Mouse (Mus musculus) hindbrain, embryonic 11.5 days (tissue): ENCODE measurements around the gene Pip4k2c. TPM values are rescaled to one million over a fixed set of nuclear protein-coding genes. Genes with fewer than 3 reads are reported as not detected.
"Not testable (repeated sequence)": the region's sequence is repeated elsewhere in the genome, so short reads cannot be mapped to it uniquely, and the experiment has no call there.

ENCODE experiments used
- ATAC-seq: fragments of 200-750 bp; cut with Nextera tagmentation; 2 replicates; pipeline ENCODE4 v1.8.0; 2017; ENCODE audit warnings: mild to moderate bottlenecking, moderate TSS enrichment, moderate library complexity; ENCODE audit not compliant: low FRiP score
- DNase-seq: peaks from one replicate; pipeline ENCODE4 v3.0.0-alpha.2; 2015; ENCODE audit warnings: low spot score
- H3K27ac ChIP-seq: fragments of 300-500 bp; sonication (generic); 2 replicates; pipeline ENCODE4 v1.5.1; 2014; ENCODE audit warnings: mild to moderate bottlenecking, low read depth, low read length
- H3K27me3 ChIP-seq: fragments of 300-500 bp; sonication (generic); 2 replicates; pipeline ENCODE4 v1.6.1; 2014; ENCODE audit warnings: mild to moderate bottlenecking, low read length, moderate library complexity, mixed read lengths; ENCODE audit not compliant: control insufficient read depth, insufficient read depth
- H3K36me3 ChIP-seq: fragments of 300-500 bp; sonication (generic); 2 replicates; pipeline ENCODE4 v1.6.1; 2014; ENCODE audit warnings: mild to moderate bottlenecking, low read length, moderate library complexity, mixed read lengths; ENCODE audit not compliant: control insufficient read depth, insufficient read depth
- H3K4me1 ChIP-seq: fragments of 300-500 bp; sonication (generic); replicated peaks from 2 replicates; pipeline ENCODE4 v1.6.1; 2014; ENCODE audit warnings: low read length, mixed read lengths; ENCODE audit not compliant: control insufficient read depth, insufficient read depth
- H3K4me2 ChIP-seq: fragments of 300-500 bp; sonication (generic); replicated peaks from 2 replicates; pipeline ENCODE4 v1.6.1; 2014; ENCODE audit warnings: mild to moderate bottlenecking, low read depth, low read length
- H3K4me3 ChIP-seq: fragments of 300-500 bp; sonication (generic); 2 replicates; pipeline ENCODE4 v1.5.1; 2014; ENCODE audit warnings: low read depth, low read length
- H3K9ac ChIP-seq: fragments of 300-500 bp; sonication (generic); 2 replicates; pipeline ENCODE4 v1.6.1; 2014; ENCODE audit warnings: low read depth, low read length
- H3K9me3 ChIP-seq: fragments of 300-500 bp; sonication (generic); 2 replicates; pipeline ENCODE4 v1.6.1; 2016; ENCODE audit warnings: low read length; ENCODE audit not compliant: control insufficient read depth
- WGBS: fragments of 180-500 bp; shearing (Covaris S2); extraction: QIAGEN DNeasy Blood & Tissue Kit; methylation state at CpG from one replicate; pipeline ENCODE4 v1.1.7; 2014; 5-methylcytosine and 5-hydroxymethylcytosine counted together
- polyA plus RNA-seq: library from polyadenylated mRNA; unstranded; fragments of >200 nt; fragmentation: Nextera tagmentation; extraction: Ambion mirVana; gene quantifications from 2 replicates; pipeline ENCODE4 v1.2.1, GENCODE M21; 2014

Gene Pip4k2c
- polyA plus RNA-seq, 1 experiment from 2014 or later: 12.9 TPM

DNA sequence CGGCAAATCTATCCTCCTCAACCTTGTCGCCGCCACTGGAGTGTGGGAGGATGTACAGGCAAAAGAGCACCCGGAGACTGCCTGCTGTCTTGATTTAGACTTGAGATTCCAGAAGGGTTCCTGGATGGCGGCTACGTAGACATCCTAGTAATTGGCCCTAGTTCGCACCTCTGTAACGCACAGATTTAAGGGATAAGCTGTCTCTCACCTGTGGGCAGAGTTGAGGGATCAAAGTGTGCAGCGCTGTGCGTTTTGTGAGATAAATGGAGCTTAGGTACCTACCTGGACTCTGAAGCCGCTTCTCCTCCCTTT, 45.0 kb downstream of the Pip4k2c start:
- peaks cover 6% of the 10 kb centered on the region for H3K4me1 ChIP-seq
- H3K36me3 ChIP-seq: no peaks in the 10 kb centered on the region
- H3K27ac ChIP-seq: peak overlapping the region; percentile 3; the same call in 1 of the 2 replicates
- H3K9me3 ChIP-seq: no peaks in the 10 kb centered on the region
- peaks cover 58% of the 10 kb centered on the region for H3K27me3 ChIP-seq
- WGBS: 2% methylated on average over 11 of the region's 11 CpGs
- peak overlapping the region; percentile 99 for H3K4me2 ChIP-seq
- ATAC-seq (no peak), DNase-seq (no peak)
- H3K9ac ChIP-seq: peak overlapping the region; percentile 80
- H3K4me3 ChIP-seq: peak overlapping the region; percentile 59

DNA sequence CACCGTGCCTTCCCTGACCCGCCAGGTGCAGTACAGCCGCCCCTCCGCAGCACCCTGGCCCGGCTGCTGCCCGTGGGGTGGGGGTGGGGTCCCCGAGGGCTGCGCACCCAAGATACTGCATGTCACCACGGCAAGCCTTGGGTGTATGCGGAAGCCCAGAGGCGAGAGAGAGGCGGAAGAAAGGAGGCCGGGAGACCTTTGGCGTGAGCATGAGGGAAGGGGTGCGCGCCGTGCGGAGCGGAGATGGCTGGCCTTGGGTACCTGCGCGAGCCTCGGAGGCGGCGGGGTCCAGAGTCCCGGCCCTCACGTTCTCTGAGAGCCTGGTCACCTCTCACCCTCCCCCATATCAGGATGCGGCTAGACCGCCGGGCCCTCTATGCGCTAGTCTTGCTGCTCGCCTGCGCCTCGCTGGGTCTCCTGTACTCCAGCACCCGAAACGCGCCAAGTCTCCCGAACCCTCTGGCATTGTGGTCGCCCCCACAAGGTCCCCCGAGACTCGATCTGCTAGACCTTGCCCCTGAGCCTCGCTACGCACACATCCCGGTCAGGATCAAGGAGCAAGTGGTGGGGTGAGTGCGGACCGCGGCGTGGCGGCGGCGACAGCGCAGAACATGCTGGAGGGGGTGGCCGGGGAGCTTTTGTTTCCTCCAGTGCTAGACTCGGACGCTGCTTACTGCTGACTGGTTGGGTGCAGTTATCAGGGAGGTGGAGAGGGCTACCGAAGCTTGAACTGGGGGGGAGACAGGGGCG, 45.6 kb downstream of the Pip4k2c start:
- H3K4me2 ChIP-seq: peak overlapping the region; percentile 99
- H3K9me3 ChIP-seq: no peaks in the 10 kb centered on the region
- H3K27ac ChIP-seq: peak overlapping the region; percentile 53
- peaks cover 6% of the 10 kb centered on the region for H3K4me1 ChIP-seq
- H3K27me3 ChIP-seq: peaks cover 53% of the 10 kb centered on the region
- H3K36me3 ChIP-seq: no peaks in the 10 kb centered on the region
- peak overlapping the region; percentile 59 for H3K4me3 ChIP-seq
- H3K9ac ChIP-seq: peak overlapping the region; percentile 80
- WGBS: under 1% methylated on average over 56 of the region's 56 CpGs
- DNase-seq (peak; percentile 69), ATAC-seq (peak; percentile 65)

DNA sequence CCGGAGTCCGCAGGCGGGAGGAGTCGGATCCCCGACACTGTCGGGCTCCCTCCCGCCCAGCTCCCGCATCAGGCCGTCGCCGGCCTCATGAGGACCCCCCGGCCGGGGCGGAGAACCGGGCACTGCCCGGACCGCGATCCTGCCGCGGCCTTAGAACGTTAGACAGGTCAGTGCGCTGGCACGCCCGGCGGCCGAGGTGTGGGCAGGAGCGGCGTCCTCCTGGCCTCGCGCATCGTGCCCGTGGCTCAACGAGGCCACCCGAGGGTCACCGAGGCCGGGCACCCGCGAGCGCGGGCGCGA, 46.1 kb downstream of the Pip4k2c start:
- Histone ChIP-seq H3K4me1 (peaks cover 4% of the 10 kb centered on the region), H3K4me3 (peak overlapping the region; percentile 59), H3K9me3 (no peaks in the 10 kb centered on the region), H3K4me2 (peak overlapping the region; percentile 99), H3K27me3 (peaks cover 48% of the 10 kb centered on the region), H3K36me3 (no peaks in the 10 kb centered on the region), H3K9ac (peak overlapping the region; percentile 80), H3K27ac (peak overlapping the region; percentile 53; the same call in 1 of the 2 replicates)
- ATAC-seq: peak; percentile 75
- no peak for DNase-seq
- 0% methylated on average over 40 of the region's 42 CpGs for whole genome bisulfite sequencing

DNA sequence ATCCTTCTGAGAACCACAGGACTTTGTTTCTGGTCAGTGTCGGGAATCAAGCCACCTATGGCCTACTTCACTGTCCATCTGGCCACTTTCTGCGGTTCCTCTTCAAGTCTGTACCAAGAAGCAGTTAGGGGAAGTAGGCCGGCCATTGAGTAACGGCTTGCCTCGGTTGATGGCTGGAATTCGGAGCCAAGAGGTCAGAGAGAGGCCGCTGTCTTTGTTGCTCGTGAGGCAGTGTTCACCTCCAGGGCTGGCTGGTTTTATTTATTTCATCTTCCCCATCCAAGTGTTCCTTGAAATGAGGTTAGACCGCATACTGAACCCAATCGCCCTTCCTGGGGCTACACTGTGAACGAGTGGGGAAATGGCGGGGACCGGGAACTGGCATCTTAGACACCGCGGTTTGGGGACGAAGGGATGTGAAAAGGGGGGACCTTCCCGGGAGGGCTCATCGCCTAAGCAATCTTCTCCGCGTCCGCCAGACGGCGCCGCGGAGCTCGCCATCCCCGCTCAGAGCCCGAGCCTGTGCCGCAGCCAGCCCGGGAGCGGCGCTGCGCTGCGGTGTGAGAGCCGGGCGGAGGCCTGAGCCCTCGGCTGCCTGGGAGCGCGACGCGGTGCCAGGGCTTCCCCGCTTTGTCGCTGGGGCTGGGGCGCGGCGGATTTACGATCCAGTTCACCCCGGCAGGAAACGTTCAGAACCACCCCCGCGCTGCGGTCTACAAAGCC, 46.6 kb downstream of the Pip4k2c start, which contains the start of gene B4galnt1:
TSS of gene B4galnt1 (plus strand) at position 595 of the 723 bp plus-strand sequence.
- peak; percentile 93 for DNase-seq
- ATAC-seq: peak; percentile 91
- H3K27ac ChIP-seq: peak within 1 kb of the TSS; percentile 53
- H3K4me1 ChIP-seq: peaks cover 1% of the 10 kb centered on the region
- peak within 1 kb of the TSS; percentile 99 for H3K4me2 ChIP-seq
- WGBS: 2% methylated on average over 37 of the region's 52 CpGs
- no peaks in the 10 kb centered on the region for H3K9me3 ChIP-seq
- H3K36me3 ChIP-seq: no peaks in the 10 kb centered on the region
- H3K4me3 ChIP-seq: peak within 1 kb of the TSS; percentile 59
- peak within 1 kb of the TSS; percentile 80 for H3K9ac ChIP-seq
- peaks cover 43% of the 10 kb centered on the region for H3K27me3 ChIP-seq

DNA sequence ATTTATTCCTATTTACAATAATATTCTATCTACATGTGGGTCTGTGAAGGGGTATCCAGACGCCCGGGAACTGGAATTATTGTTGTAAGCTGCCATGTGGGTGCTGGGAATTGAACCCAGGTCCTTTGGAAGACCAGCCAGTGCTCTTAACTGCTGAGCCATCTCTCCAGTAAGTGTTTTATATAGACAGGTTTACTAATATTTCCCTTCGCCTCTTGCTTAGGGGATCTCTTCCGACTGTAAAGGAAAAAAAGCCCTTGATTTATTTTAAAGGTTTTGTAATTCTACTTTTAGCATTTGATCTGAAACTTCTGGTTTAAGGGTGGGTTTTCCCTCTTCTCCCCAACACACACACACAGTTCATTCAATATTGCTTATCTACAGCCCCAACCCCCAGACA, 47.2 kb downstream of the Pip4k2c start:
- H3K9ac ChIP-seq: no peak overlapping the region
- 91% methylated on average over 4 of the region's 4 CpGs for WGBS
- ATAC-seq (no peak), DNase-seq (no peak)
- no peak overlapping the region for H3K4me3 ChIP-seq
- H3K9me3 ChIP-seq: no peaks in the 10 kb centered on the region
- no peaks in the 10 kb centered on the region; the same call in 1 of the 2 replicates for H3K4me1 ChIP-seq
- H3K36me3 ChIP-seq: no peaks in the 10 kb centered on the region
- no peak overlapping the region for H3K27ac ChIP-seq
- H3K4me2 ChIP-seq: no peak overlapping the region
- H3K27me3 ChIP-seq: peaks cover 37% of the 10 kb centered on the region

DNA sequence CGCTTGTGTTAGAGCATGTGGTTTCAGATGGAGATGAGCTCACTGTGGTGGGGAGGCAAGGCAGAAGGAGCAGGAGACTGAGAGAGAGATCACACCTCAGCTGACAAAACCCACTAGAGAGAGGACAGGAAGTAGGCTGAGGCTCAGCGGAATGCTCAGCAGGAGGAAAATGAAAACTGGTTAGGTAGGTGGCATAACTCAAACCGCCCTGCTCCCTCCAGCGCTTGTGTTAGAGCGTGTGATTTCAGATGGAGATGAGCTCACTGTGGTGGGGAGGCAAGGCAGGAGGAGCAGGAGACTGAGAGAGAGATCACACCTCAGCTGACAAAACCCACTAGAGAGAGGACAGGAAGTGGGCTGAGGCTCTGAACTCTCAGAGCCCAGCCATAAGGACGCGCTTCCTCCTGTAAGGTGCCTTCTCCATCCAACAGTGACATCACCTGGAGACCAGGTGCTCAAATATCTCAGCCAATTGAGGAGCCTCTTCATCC, 48.6 kb downstream of the Pip4k2c start:
- not testable (repeated sequence) for H3K9ac ChIP-seq, H3K27ac ChIP-seq, H3K4me3 ChIP-seq, H3K36me3 ChIP-seq, H3K4me1 ChIP-seq, DNase-seq, ATAC-seq, H3K9me3 ChIP-seq, H3K4me2 ChIP-seq
- peaks cover 26% of the 10 kb centered on the region for H3K27me3 ChIP-seq
- WGBS: 61% methylated on average over 7 of the region's 7 CpGs

DNA sequence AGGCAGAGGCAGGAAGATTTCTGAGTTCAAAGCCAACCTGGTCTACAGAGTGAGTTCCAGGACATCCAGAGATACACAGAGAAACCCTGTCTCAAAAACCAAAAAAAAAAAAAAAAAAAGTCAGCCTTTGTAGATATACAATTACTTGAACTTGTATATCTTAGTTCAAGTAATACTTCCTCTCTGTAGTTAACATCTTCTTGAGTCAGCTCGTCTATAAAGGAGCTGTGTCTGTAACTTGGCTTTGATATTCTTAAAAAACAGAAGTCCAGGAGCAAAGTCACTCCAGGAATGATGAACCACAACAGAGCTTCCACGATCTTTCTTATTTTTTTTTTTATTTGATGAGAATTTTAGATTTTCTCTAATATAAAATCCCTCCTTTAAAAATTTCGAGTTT, 50.7 kb downstream of the Pip4k2c start:
- no peak overlapping the region for H3K4me2 ChIP-seq
- no peaks in the 10 kb centered on the region; the same call in 1 of the 2 replicates for H3K4me1 ChIP-seq
- no peak overlapping the region for H3K9ac ChIP-seq
- H3K4me3 ChIP-seq: no peak overlapping the region
- ATAC-seq (no peak), DNase-seq (no peak)
- H3K27me3 ChIP-seq: peaks cover 6% of the 10 kb centered on the region
- no peaks in the 10 kb centered on the region for H3K36me3 ChIP-seq
- no peaks in the 10 kb centered on the region for H3K9me3 ChIP-seq
- WGBS: 76% methylated on average over 3 of the region's 3 CpGs
- H3K27ac ChIP-seq: no peak overlapping the region

DNA sequence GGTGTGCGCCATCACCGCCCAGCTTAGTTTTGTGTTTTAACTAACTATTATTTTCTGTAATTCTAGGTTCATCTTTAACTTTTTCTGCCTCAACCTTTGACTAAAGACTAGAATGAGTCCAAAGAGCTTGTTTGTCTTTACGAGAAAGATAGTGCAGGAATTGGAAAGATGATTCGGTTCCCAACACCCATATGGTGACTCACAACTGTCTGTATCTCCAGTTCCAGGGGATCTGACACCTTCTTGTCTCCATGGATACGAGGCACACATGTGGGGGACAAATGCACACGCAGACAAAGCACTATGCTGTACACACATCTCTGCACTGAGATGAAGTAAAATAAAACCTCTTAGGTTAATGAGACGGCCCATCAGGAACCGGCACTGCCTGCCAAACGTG, 51.3 kb downstream of the Pip4k2c start:
- H3K4me2 ChIP-seq: no peak overlapping the region
- 87% methylated on average over 9 of the region's 9 CpGs for WGBS
- no peaks in the 10 kb centered on the region for H3K9me3 ChIP-seq
- H3K36me3 ChIP-seq: no peaks in the 10 kb centered on the region
- no peak overlapping the region for H3K4me3 ChIP-seq
- DNase-seq: no peak
- no peak overlapping the region for H3K27ac ChIP-seq
- H3K27me3 ChIP-seq: no peaks in the 10 kb centered on the region; the same call in 1 of the 2 replicates
- no peaks in the 10 kb centered on the region for H3K4me1 ChIP-seq
- no peak for ATAC-seq
- H3K9ac ChIP-seq: no peak overlapping the region
